Mouse (Mus musculus) R1 (cell line): ENCODE data around the gene Ets1.
A peak's percentile ranks its signal among the peaks of the same experiment; 100 is the strongest.

Source experiments
- DNase-seq: peaks from one replicate; pipeline ENCODE4 v3.0.0-alpha.2; 2018; ENCODE audit warnings: low read depth, low spot score

Gene Ets1

GRCm38 (mm10) chr9:32695492-32696190, 59.6 kb downstream of the Ets1 start:
- peak; percentile 86 for DNase-seq

- no peak for DNase-seq
These were observed 60.2 kb downstream of the Ets1 start for GRCm38 (mm10) chr9:32696259-32696658.

- no peak for DNase-seq
These were observed 60.7 kb downstream of the Ets1 start for GRCm38 (mm10) chr9:32696717-32697116.

- no peak for DNase-seq
These were observed 61.5 kb downstream of the Ets1 start for GRCm38 (mm10) chr9:32697291-32698110.

- DNase-seq: no peak
These were observed 62.7 kb downstream of the Ets1 start for GRCm38 (mm10) chr9:32698766-32699165.

- no peak for DNase-seq
These were observed 63.4 kb downstream of the Ets1 start for GRCm38 (mm10) chr9:32699391-32699841.

- no peak for DNase-seq
These were observed 64.3 kb downstream of the Ets1 start for GRCm38 (mm10) chr9:32700091-32700905.

GRCm38 (mm10) chr9:32701126-32701997, 65.3 kb downstream of the Ets1 start:
- no peak for DNase-seq

GRCm38 (mm10) chr9:32701998-32702305, 65.9 kb downstream of the Ets1 start:
- DNase-seq: no peak

- no peak for DNase-seq
These were observed 66.9 kb downstream of the Ets1 start for GRCm38 (mm10) chr9:32702836-32703395.

GRCm38 (mm10) chr9:32703976-32704745, 68.1 kb downstream of the Ets1 start:
- no peak for DNase-seq

- no peak for DNase-seq
These were observed 69.9 kb downstream of the Ets1 start for GRCm38 (mm10) chr9:32705827-32706478.

- no peak for DNase-seq
These were observed 71.4 kb downstream of the Ets1 start for GRCm38 (mm10) chr9:32707436-32707835.

- no peak for DNase-seq
These were observed 72.5 kb downstream of the Ets1 start for GRCm38 (mm10) chr9:32708491-32708890.

- no peak for DNase-seq
These were observed 73.3 kb downstream of the Ets1 start for GRCm38 (mm10) chr9:32709359-32709758.

- DNase-seq: no peak
These were observed 74.0 kb downstream of the Ets1 start for GRCm38 (mm10) chr9:32709764-32710734.

- no peak for DNase-seq
These were observed 75.1 kb downstream of the Ets1 start for GRCm38 (mm10) chr9:32710987-32711652.

- no peak for DNase-seq
These were observed 75.7 kb downstream of the Ets1 start for GRCm38 (mm10) chr9:32711768-32712167.
